Mouse (Mus musculus) stomach, embryonic 14.5 days (tissue): ENCODE data around the gene Fbf1. TPM values are rescaled to one million over a fixed set of nuclear protein-coding genes. Genes with fewer than 3 reads are reported as not detected.

Source experiments
- ATAC-seq: fragments of 200-750 bp; cut with Nextera tagmentation; 2 replicates; pipeline ENCODE4 v1.8.0; 2017; ENCODE audit warnings: low read depth, moderate TSS enrichment; ENCODE audit not compliant: insufficient number of reproducible peaks, insufficient read depth, low FRiP score
- H3K27ac ChIP-seq: fragments of 300-500 bp; sonication (generic); 2 replicates; pipeline ENCODE4 v1.5.1; 2014; ENCODE audit warnings: mild to moderate bottlenecking, low read length, moderate library complexity, mixed read lengths
- H3K27me3 ChIP-seq: fragments of 300-500 bp; sonication (generic); 2 replicates; pipeline ENCODE4 v1.6.1; 2014; ENCODE audit warnings: low read length, control low read depth, mixed read lengths; ENCODE audit not compliant: control insufficient read depth, insufficient read depth
- H3K36me3 ChIP-seq: fragments of 300-500 bp; sonication (generic); 2 replicates; pipeline ENCODE4 v1.6.1; 2014; ENCODE audit warnings: mild to moderate bottlenecking, control low read depth, low read length, moderate library complexity, mixed read lengths; ENCODE audit not compliant: control insufficient read depth, insufficient read depth
- H3K4me1 ChIP-seq: fragments of 300-500 bp; sonication (generic); 2 replicates; pipeline ENCODE4 v1.6.1; 2014; ENCODE audit warnings: low read length, control low read depth, mixed read lengths; ENCODE audit not compliant: control insufficient read depth, insufficient read depth
- H3K4me2 ChIP-seq: fragments of 300-500 bp; sonication (generic); replicated peaks from 2 replicates; pipeline ENCODE4 v1.6.1; 2014; ENCODE audit warnings: low read depth, low read length, control low read depth
- H3K4me3 ChIP-seq: fragments of 300-500 bp; sonication (generic); 2 replicates; pipeline ENCODE4 v1.5.1; 2014; ENCODE audit warnings: low read depth, low read length, control low read depth
- H3K9ac ChIP-seq: fragments of 300-500 bp; sonication (generic); replicated peaks from 2 replicates; pipeline ENCODE4 v1.6.1; 2014; ENCODE audit warnings: low read depth, mild to moderate bottlenecking, control low read depth, low read length, moderate library complexity, mixed read lengths
- H3K9me3 ChIP-seq: fragments of 300-500 bp; sonication (generic); 2 replicates; pipeline ENCODE4 v1.6.1; 2016; ENCODE audit warnings: low read depth, low read length, control low read depth; ENCODE audit not compliant: control insufficient read depth
- WGBS: fragments of 180-500 bp; shearing (Covaris S2); extraction: QIAGEN DNeasy Blood & Tissue Kit; methylation state at CpG from one replicate; pipeline ENCODE4 v1.1.7; 2014; 5-methylcytosine and 5-hydroxymethylcytosine counted together
- polyA plus RNA-seq: library from polyadenylated mRNA; unstranded; fragments of >200 nt; fragmentation: Nextera tagmentation; extraction: Ambion mirVana; gene quantifications from 2 replicates; pipeline ENCODE4 v1.2.1, GENCODE M21; 2014

The Fbf1 gene
- polyA plus RNA-seq, 1 experiment from 2014 or later, result 29.3 TPM

DNA sequence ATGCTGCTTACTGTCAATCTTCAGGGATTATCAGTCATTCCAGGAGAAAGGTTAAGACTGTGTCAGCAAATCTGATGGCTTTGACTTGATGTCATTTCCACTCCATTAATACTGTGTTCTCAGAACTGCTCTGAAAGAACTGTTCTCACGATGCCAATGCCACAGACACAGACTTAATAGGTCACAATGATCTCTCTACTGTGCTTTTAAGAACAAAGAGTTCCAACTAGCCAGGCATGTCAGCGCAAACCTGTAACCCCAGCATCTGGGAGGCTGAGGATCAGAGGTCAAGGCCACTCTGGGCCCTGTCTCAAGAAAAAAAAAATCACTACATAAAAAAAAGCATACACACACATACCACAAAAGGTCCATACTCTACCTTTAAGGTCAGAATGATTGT, 4.0 kb upstream of the Fbf1 start:
- no peak overlapping the region for H3K4me3 ChIP-seq
- H3K9me3 ChIP-seq, result no peaks in the 10 kb centered on the region
- H3K4me2 ChIP-seq, result no peak overlapping the region
- H3K9ac ChIP-seq, result no peak overlapping the region
- peaks cover under 1% of the 10 kb centered on the region; the same call in 1 of the 2 replicates for H3K4me1 ChIP-seq
- no peaks in the 10 kb centered on the region for H3K27me3 ChIP-seq
- WGBS, result 88% methylated on average over 2 of the region's 2 CpGs
- no peak for ATAC-seq
- H3K27ac ChIP-seq, result no peak overlapping the region
- H3K36me3 ChIP-seq, result peaks cover 15% of the 10 kb centered on the region

DNA sequence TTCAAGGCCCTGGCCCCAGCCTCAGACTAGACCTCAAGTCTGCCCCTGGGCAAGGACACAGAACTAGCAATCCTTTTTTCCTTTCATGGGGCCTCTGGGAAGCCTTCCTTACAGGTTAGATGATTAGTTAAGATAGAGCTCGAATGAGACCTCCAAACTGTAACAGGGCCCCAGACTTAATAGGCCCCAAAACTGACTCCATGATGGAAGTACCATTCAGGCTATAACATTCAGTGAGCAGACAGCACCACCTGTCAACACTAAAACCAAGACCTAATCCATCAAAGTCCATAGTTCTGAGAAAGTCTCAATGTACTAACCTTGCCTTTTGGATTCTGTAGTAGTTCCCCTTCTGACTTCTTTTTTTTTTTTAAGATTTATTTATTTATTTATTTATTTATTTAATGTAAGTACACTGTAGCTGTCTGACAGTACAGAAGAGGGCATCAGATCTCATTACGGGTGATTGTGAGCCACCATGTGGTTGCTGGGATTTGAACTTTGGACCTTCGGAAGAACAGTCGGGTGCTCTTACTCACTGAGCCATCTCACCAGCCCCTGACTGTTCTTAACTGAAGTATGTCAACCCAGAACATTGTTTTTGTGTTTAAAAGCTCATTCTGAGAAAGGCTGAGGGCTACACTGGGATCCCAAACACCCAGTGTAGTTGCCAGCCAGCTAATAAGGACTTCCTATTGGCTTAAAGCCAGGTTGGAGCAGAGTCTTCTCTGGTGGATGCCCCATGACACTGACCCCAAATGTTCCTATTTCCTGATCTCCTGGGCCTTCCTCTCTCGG, 2.2 kb upstream of the Fbf1 start:
- ATAC-seq, result no peak
- H3K4me3 ChIP-seq, result no peak overlapping the region
- peaks cover 5% of the 10 kb centered on the region; the same call in 1 of the 2 replicates for H3K4me1 ChIP-seq
- no peaks in the 10 kb centered on the region for H3K27me3 ChIP-seq
- H3K36me3 ChIP-seq, result peaks cover 20% of the 10 kb centered on the region
- no peak overlapping the region for H3K4me2 ChIP-seq
- H3K9ac ChIP-seq, result no peak overlapping the region
- H3K27ac ChIP-seq, result no peak overlapping the region
- 80% methylated on average over 5 of the region's 5 CpGs for WGBS
- H3K9me3 ChIP-seq, result no peaks in the 10 kb centered on the region

DNA sequence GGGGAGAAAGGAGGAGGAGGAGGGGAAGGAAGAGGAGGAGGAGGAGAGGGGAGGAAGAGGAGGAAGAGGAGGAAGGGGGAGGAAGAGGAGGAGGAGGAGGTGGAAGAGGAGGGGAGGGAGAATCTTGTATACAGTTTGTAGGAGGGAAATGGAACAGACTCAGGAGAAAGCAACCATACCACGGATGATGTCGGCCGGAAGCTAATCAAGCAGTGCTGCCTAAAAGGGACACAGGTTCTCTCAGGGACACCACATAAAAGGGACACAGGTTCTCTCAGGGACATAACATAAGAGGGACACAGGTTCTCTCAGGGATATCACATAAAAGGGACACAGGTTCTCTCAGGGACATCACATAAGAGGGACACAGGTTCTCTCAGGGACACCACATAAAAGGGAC, 1.2 kb upstream of the Fbf1 start:
- WGBS, result 79% methylated on average over 3 of the region's 3 CpGs
- Histone ChIP-seq H3K4me2 (no peak overlapping the region), H3K9me3 (no peaks in the 10 kb centered on the region), H3K4me3 (no peak overlapping the region), H3K36me3 (peaks cover 17% of the 10 kb centered on the region), H3K27ac (no peak overlapping the region), H3K9ac (no peak overlapping the region), H3K27me3 (no peaks in the 10 kb centered on the region), H3K4me1 (peaks cover 5% of the 10 kb centered on the region; the same call in 1 of the 2 replicates)
- ATAC-seq, result no peak

DNA sequence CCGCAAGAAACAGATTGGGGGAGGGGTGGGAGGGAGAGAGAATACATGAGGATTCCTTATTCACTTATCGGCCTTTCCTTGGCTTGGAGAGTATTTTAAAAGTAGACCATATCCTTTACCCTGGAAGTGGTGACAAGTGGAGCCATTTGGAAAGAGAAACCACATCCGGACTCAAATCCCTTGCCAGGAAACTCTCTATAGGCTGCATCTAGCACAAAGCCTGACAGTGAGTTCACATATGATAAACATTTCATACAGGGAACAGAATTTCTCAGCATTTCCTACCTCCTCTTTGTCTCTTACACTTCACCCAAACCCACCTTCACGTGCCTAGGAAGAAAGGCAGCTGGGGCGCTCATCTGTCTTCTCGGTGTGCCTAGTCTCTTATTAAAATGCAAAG, 734 bp downstream of the Fbf1 start:
- Histone ChIP-seq H3K9me3 (no peaks in the 10 kb centered on the region), H3K9ac (peak overlapping the region; percentile 70), H3K27me3 (no peaks in the 10 kb centered on the region), H3K4me2 (peak overlapping the region; percentile 71), H3K36me3 (peaks cover 11% of the 10 kb centered on the region; the same call in 1 of the 2 replicates), H3K4me1 (peaks cover 5% of the 10 kb centered on the region; the same call in 1 of the 2 replicates), H3K27ac (peak overlapping the region; percentile 94), H3K4me3 (peak overlapping the region; percentile 69)
- ATAC-seq, result no peak
- 4% methylated on average over 6 of the region's 6 CpGs for WGBS

DNA sequence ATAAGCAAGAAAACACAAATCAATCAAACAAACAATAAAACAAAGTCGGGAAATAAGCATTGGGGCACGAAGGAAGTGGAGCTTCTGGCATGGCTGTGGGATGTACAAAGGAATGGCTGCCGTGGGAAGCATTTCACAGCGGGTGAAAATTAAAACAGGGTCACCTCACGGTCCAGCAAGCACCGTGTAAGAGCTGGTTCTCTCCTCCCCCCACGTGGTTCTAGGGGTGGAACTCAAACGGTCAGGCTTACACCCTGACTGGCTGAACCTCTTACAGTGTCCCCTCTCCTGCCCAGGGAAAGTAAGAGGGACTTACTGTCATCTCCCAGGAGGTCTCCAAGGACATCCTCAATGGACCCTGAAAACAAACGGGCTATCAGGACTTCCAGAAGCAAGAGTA, 5.0 kb downstream of the Fbf1 start:
- WGBS, result 56% methylated on average over 9 of the region's 9 CpGs
- Histone ChIP-seq H3K4me3 (no peak overlapping the region), H3K4me2 (no peak overlapping the region), H3K4me1 (peaks cover 5% of the 10 kb centered on the region; the same call in 1 of the 2 replicates), H3K36me3 (peaks cover 22% of the 10 kb centered on the region; the same call in 1 of the 2 replicates), H3K27me3 (no peaks in the 10 kb centered on the region), H3K27ac (no peak overlapping the region), H3K9ac (no peak overlapping the region), H3K9me3 (no peaks in the 10 kb centered on the region)
- no peak for ATAC-seq

DNA sequence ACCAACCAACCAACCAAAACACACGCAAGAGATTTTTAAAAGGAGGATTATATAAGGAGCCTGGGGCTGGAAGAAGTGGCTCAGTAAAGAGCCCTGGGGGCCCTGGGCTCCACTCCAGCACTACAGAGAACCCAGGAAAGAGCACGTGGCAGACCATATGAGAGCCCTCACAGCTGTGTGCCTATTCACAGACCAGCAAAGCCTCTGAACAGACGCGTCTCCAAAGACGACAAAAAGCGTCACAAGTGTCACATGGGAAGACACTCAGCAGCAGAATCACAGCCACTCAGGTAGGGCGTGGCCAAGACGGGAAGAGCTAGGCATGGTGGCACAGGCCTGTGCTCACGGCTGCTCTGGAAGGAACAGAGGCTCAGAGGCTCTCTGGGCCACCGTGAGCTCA, 5.8 kb downstream of the Fbf1 start:
- Histone ChIP-seq H3K4me3 (no peak overlapping the region), H3K9me3 (no peaks in the 10 kb centered on the region), H3K27me3 (no peaks in the 10 kb centered on the region), H3K9ac (no peak overlapping the region), H3K4me1 (peaks cover 5% of the 10 kb centered on the region; the same call in 1 of the 2 replicates), H3K4me2 (no peak overlapping the region), H3K27ac (peak overlapping the region; percentile 63; the same call in 1 of the 2 replicates), H3K36me3 (peaks cover 25% of the 10 kb centered on the region; the same call in 1 of the 2 replicates)
- 64% methylated on average over 10 of the region's 10 CpGs for WGBS
- ATAC-seq, result no peak

DNA sequence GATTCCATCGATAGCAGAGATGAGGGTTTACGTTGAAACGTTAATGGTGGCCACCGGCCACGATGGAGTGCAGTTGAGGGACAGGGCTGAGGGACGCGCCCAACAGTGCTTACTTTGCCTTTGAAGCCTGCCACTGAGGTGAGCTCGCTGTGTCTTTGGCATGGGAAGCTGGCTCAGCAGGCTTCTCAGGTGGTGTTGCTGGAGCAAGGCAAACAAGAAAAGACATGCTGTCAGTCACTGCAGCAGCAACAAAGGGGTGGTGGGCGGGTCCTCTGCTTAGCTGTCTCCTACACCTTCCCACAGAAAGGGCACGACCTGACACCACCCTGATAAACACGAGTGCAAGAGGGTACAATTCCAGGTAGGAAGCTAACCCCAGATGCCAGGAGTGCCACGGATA, 6.7 kb downstream of the Fbf1 start:
- WGBS, result 40% methylated on average over 12 of the region's 12 CpGs

DNA sequence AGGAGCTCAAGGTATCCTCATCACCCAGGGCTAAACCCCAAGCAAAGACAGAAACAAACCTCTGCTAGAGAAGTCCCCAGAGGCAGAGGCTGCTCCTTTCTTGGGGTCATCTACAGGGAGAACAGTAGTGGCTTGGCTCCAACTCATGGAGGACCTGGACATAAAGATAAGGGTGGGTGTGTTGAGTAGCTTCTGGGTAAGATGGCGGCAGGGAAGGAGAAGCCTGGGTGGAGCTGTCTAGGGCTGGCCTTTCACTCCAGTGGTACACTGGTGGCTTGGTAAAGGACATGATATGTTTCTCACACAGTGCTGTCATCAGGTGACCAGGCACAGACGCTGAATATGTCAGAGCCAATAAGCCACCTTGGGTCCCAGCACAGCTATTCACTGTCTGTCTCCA, 17.0 kb downstream of the Fbf1 start:
- H3K4me3 ChIP-seq, result no peak overlapping the region
- H3K4me1 ChIP-seq, result no peaks in the 10 kb centered on the region
- H3K27me3 ChIP-seq, result no peaks in the 10 kb centered on the region
- no peaks in the 10 kb centered on the region for H3K9me3 ChIP-seq
- H3K4me2 ChIP-seq, result no peak overlapping the region
- ATAC-seq, result no peak
- no peak overlapping the region for H3K9ac ChIP-seq
- no peak overlapping the region for H3K27ac ChIP-seq
- 94% methylated on average over 2 of the region's 2 CpGs for WGBS
- peaks cover 71% of the 10 kb centered on the region for H3K36me3 ChIP-seq

More for the DNA sequence above, 6.7 kb downstream of the Fbf1 start:
- no peaks in the 10 kb centered on the region for H3K9me3 ChIP-seq
- no peaks in the 10 kb centered on the region for H3K27me3 ChIP-seq
- no peak overlapping the region for H3K4me2 ChIP-seq
- no peak overlapping the region for H3K4me3 ChIP-seq
- H3K4me1 ChIP-seq, result no peaks in the 10 kb centered on the region; the same call in 1 of the 2 replicates
- peak overlapping the region; percentile 63; the same call in 1 of the 2 replicates for H3K27ac ChIP-seq
- peak; percentile 47; the same call in 1 of the 2 replicates for ATAC-seq
- H3K36me3 ChIP-seq, result peaks cover 30% of the 10 kb centered on the region
- no peak overlapping the region for H3K9ac ChIP-seq
